Mouse (Mus musculus) ovary, adult 2 months (tissue): ENCODE data around the gene Iqcn. TPM values are rescaled to one million over a fixed set of nuclear protein-coding genes. Genes with fewer than 3 reads are reported as not detected.

ENCODE experiments used
- polyA plus RNA-seq: library from polyadenylated mRNA; depleted of rRNA; stranded (reverse); fragments of >200 nt; gene quantifications from 2 replicates; pipeline ENCODE4 v1.2.3, GENCODE M21; 2012; rRNA removed

Gene Iqcn
- 0.03 TPM in 2 replicates for polyA plus RNA-seq

DNA sequence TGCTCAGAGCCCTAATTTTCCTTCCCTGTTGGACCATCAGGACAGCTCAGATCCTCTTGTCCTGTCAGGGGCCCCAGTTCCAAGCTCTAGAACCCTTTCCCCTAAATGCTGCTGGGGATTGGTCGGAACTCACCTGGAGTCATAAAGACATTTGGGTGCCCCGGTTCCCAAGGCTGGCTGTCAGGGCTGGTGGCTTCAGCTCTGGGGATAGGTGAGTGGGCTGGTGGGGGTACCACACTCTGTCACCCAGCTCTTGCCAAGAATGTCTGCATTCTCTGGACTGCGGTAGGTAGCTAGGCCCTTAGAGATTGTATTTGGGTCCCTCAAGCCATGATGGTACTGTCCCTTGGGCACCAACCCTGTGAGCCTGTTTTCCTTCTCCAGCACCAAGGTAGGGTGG is at the start of gene Iqcn:
Gene Iqcn (plus strand): TSS at position 171 of the 400 bp plus-strand sequence.

DNA sequence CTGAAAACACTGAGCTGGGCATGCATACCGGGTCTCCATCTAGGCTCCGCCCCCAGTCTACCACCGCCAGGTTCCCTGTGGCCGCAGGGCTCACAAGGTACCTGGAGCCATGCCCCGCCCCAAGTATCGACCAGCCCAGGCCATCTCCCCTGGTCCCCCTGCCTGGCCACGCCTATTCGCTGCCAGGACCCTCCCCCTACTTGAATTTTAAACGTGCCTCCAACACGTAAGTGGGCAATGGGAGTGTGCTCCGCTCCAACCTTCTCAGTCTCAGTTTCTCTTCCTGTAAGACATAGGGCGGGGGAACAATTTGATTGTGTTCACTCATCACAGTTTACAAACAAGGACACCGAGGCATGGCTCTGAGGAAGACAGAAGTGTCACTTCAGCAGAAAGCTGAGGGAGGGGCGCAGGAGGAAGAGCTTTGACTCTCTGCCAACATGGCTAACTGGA is 43.0 kb upstream of the Iqcn start, which contains the start of gene Pgpep1:
Gene Pgpep1 (minus strand): TSS at position 116 of the 453 bp plus-strand sequence.

GRCm38 (mm10) chr8:70673079-70673856 is 30.0 kb upstream of the Iqcn start, which contains the start of gene Lsm4:
Gene Lsm4, plus strand, starts transcription at chr8:70673248.

DNA sequence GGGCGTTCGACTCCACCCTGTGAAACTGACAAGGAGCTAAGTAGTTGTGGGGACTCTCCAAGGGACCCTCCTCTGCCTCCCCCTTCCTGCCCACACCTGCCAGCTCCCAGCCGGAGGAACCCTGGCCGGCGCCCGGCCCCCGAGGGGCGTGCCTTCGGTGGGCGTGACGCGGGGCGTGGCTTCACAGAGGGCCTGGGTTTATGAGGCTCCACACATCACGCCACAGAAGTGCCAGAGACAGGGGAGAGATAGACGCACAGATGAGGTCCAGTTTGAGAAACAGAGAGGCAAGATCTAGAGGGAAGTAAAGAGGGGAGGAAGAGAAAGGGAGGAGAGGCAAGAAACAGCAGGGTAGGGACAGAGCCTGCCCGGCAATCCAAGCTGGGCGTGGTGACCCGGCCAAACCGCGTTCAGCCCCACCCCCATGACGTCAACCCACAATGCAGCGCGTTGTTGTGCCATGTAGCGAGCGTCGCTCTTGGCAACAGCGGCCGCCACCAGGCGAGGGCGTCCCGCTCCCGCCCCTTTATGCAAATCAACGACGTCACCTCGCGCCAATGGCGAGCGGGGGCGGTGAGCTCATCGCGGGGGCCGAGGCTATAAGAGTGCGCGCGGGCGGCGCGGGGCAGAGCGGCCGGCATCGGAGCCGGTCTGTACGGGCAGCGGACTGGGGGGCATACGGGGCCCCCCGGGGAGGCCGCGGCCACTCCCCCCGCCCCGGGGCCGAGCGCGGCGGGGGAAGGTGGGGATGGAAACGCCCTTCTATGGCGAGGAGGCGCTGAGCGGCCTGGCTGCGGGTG is 4.7 kb upstream of the Iqcn start, which contains the start of gene Jund:
Gene Jund (plus strand): TSS at position 640 of the 800 bp plus-strand sequence.

GRCm38 (mm10) chr8:70718297-70718696 is 15.0 kb downstream of the Iqcn start, which contains the start of gene Gm3336:
Gene Gm3336, plus strand, starts transcription at chr8:70718543.

DNA sequence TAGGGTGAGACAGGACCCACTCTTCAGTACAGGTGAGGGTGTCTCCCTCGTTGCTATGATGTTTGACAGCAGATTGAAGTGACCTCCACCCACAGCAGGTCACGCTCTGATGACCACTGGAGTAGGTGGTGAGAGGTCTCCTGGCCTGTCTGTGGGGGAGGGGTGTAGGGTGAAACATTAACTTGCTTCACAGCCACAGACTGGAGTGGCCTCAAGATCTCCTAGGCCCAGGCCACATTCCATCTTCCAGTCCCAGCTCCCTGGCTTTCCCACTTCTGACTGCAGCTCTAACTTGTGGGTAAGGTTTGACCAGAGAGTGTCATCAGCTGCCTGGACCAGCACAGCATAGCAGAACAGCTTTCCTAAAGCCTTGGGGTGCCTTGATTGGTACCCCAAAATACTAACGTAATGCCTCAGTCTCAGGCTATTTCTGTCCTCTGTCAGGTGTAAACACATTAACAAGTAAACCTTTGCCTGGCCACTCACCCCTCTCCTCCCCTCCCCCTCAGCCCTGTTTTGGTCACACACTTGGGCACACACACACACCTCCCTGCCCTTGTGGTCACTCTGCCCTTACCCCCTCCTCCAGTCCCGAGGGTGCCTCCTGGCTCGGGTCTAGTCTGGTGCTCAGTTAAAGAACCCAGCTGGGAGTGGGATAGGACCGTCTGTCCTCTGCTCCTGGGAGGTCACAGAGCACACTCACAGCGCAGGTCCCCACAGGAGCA is 20.4 kb downstream of the Iqcn start, which contains the start of gene Pde4c:
Gene Pde4c (plus strand): TSS at position 235 of the 725 bp plus-strand sequence.

DNA sequence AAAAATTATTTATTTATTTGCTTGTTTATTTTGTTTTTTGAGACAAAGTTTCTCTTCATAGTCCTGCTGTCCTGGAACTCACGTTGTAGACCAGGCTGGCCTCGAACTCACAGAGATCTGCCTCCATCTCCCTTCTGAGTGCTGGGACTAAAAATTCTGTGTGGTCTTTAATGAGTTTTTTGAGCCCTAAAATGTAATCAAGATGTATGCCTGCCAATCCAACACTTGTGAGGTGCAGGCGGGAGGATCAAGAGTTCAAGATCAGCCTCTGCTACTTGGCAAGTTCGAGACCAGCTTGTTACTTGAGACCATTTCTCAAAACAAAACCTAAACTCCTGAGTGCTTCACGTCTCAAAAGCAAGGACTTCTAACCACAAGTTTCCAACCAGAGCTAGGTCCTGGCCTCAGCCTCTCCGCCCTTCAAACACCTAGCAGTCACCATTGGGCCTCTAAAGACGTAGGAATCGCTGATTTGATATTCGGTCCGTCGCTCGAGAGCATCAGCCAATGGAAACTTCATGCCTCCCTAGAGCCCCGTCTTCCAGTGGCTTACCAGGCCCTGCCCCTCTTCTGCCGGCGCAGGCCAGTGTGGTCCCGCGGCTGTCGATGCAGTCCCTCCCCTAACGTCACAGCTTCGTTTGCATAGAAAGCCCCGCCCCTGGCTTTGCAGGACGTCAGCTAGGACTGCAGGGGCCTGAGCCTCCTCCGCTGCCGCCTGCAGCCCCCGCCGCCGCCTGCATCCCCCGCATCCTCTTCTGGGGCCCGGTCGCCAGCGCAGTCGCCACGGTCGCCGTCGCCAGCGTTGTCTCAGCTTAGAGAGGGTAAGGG is 51.0 kb downstream of the Iqcn start, which contains the start of gene Rab3a:
Gene Rab3a (plus strand): TSS at position 637 of the 828 bp plus-strand sequence.

DNA sequence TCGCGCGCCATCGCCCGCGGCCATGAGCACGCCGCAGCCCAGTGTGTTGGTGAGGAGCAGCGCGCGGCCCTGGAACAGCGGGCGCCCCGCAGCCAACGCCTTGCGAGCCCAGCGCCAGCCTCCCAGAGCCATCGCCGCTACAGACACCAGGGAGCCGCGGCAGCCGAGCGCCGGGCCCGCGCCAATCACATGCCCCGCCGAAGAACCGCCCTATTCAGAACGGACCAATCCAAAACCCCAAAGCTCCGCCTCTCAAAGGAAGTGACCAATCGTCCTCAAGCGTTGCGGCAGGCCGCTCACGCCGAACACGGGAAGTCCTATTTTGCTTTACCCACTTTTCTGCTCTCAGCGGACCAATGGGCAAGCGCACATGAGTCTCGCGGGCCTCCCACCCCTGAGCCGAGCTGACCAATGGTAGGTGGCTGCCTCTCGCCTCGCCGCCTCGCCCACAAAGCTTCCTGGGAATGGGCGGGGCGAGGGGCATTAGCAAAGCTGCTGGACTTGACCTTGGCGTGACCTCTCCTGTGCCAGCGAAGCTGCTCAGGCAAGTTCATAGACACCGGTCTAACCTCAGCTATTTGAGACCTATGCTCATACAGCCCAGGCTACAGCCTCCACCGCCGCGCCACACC is 57.6 kb downstream of the Iqcn start, which contains the start of gene Mpv17l2:
Gene Mpv17l2 (minus strand): TSS at position 172 of the 632 bp plus-strand sequence.

Other genes starting within 250 kb of the Iqcn start
- 132 and 154 TPM in 2 replicates for gene Klhl26, start 226.5 kb upstream of the Iqcn start, polyA plus RNA-seq
- gene Tmem59l, start 216.1 kb upstream of the Iqcn start, polyA plus RNA-seq: 2.3 and 4.0 TPM in 2 replicates
- 11.6 and 22.8 TPM in 2 replicates for gene Crlf1, start 210.3 kb upstream of the Iqcn start, polyA plus RNA-seq
- gene Rex1bd, start 196.7 kb upstream of the Iqcn start, polyA plus RNA-seq: 333 and 372 TPM in 2 replicates
- 989 and 1,155 TPM in 2 replicates for gene Uba52, start 192.7 kb upstream of the Iqcn start, polyA plus RNA-seq
- gene Fkbp8, start 175.7 kb upstream of the Iqcn start, polyA plus RNA-seq: 685 and 705 TPM in 2 replicates
- gene Kxd1, start 175.5 kb upstream of the Iqcn start, polyA plus RNA-seq: 70.3 and 97.9 TPM in 2 replicates
- 33.7 and 35.4 TPM in 2 replicates for gene Ell, start 164.0 kb upstream of the Iqcn start, polyA plus RNA-seq
- gene Isyna1, start 109.1 kb upstream of the Iqcn start, polyA plus RNA-seq: 867 and 914 TPM in 2 replicates
- gene Ssbp4, start 94.6 kb upstream of the Iqcn start, polyA plus RNA-seq: 426 and 602 TPM in 2 replicates
- 11.0 and 12.7 TPM in 2 replicates for gene Lrrc25, start 87.3 kb upstream of the Iqcn start, polyA plus RNA-seq
- 11.8 and 16.3 TPM in 2 replicates for gene Gdf15, start 71.0 kb upstream of the Iqcn start, polyA plus RNA-seq
- 100 and 112 TPM in 2 replicates for gene Pgpep1, start 43.1 kb upstream of the Iqcn start, polyA plus RNA-seq
- 179 and 190 TPM in 2 replicates for gene Lsm4, start 30.2 kb upstream of the Iqcn start, polyA plus RNA-seq
- gene Jund, start 4.5 kb upstream of the Iqcn start, polyA plus RNA-seq: 689 and 1,003 TPM in 2 replicates
- 0.60 and 0.89 TPM in 2 replicates for gene Gm3336, start 15.1 kb downstream of the Iqcn start, polyA plus RNA-seq
- gene Pde4c, start 20.3 kb downstream of the Iqcn start, polyA plus RNA-seq: 3.5 and 6.5 TPM in 2 replicates
- gene Rab3a, start 51.2 kb downstream of the Iqcn start, polyA plus RNA-seq: 50.0 and 67.9 TPM in 2 replicates
- gene Mpv17l2, start 57.5 kb downstream of the Iqcn start, polyA plus RNA-seq: 210 and 274 TPM in 2 replicates
- gene Pik3r2, start 73.3 kb downstream of the Iqcn start, polyA plus RNA-seq: 322 and 352 TPM in 2 replicates
- gene Mast3, start 101.6 kb downstream of the Iqcn start, polyA plus RNA-seq: 111 and 132 TPM in 2 replicates
- gene Il12rb1, start 105.0 kb downstream of the Iqcn start, polyA plus RNA-seq: 1.1 and 1.5 TPM in 2 replicates
- 97.4 and 114 TPM in 2 replicates for gene Arrdc2, start 136.3 kb downstream of the Iqcn start, polyA plus RNA-seq
- 7.1 and 9.1 TPM in 2 replicates for gene Kcnn1, start 159.8 kb downstream of the Iqcn start, polyA plus RNA-seq
- 65.2 and 65.7 TPM in 2 replicates for gene Ccdc124, start 170.5 kb downstream of the Iqcn start, polyA plus RNA-seq
- 0.64 and 0.89 TPM in 2 replicates for gene Slc5a5, start 189.3 kb downstream of the Iqcn start, polyA plus RNA-seq
- gene Rpl18a, start 194.0 kb downstream of the Iqcn start, polyA plus RNA-seq: 10,537 and 11,448 TPM in 2 replicates
- gene Map1s, start 202.5 kb downstream of the Iqcn start, polyA plus RNA-seq: 125 and 138 TPM in 2 replicates